25 mouse cellular contexts compared by ENCODE assay signal in genomic region chr2:74750731-74751250, GRCm38 (mm10). TPM values are rescaled to one million over a fixed set of nuclear protein-coding genes. Genes with fewer than 3 reads are reported as not detected.
DNase-seq lines count a peak whose midpoint lies in the region; ATAC-seq and TF ChIP-seq lines count a peak whose summit lies in the region.
"Had no signal": no experiment of that assay in that cellular context is flagged by ENCODE, and none has a peak within 500 bp of the region (broad histone marks: within the 10 kb centered on the region; RNA-seq: fewer than 3 reads in every experiment).

No protein-coding gene starts in this region.

- WGBS in midbrain, embryonic 11.5 days, result 6% methylated on average over 5 of the region's 5 CpGs
- WGBS in midbrain, postnatal 0 days, result 17% methylated on average over 5 of the region's 5 CpGs
- 12% methylated on average over 5 of the region's 5 CpGs for WGBS in hindbrain, embryonic 14.5 days
- WGBS in liver, embryonic 12.5 days (ENCODE audit: insufficient replicate concordance), result 32% methylated on average over 5 of the region's 5 CpGs

- no peak overlapping the region for H3K4me2 ChIP-seq in midbrain, embryonic 11.5 days
- no peak overlapping the region for H3K4me2 ChIP-seq in midbrain, postnatal 0 days (ENCODE audit: low read depth, low read length, poor library complexity, severe bottlenecking)
- H3K4me2 ChIP-seq in hindbrain, embryonic 14.5 days (replicated peaks), result peak overlapping the region; percentile 55
- no peak overlapping the region for H3K4me2 ChIP-seq in liver, embryonic 12.5 days

- H3K36me3 ChIP-seq in midbrain, embryonic 11.5 days (ENCODE audit: control insufficient read depth, insufficient read depth, low read length), result no peaks in the 10 kb centered on the region
- no peaks in the 10 kb centered on the region for H3K36me3 ChIP-seq in midbrain, postnatal 0 days (ENCODE audit: insufficient read depth, low read length)
- H3K36me3 ChIP-seq in hindbrain, embryonic 14.5 days (replicated peaks; ENCODE audit: control insufficient read depth, insufficient read depth), result peaks cover 7% of the 10 kb centered on the region; the same call in 1 of the 2 replicates
- H3K36me3 ChIP-seq in liver, embryonic 12.5 days, result no peaks in the 10 kb centered on the region
- H3K36me3 ChIP-seq: embryonic facial prominence, embryonic 13.5 days had no signal

- no peak overlapping the region for H3K9ac ChIP-seq in midbrain, embryonic 11.5 days (ENCODE audit: low read length)
- no peak overlapping the region for H3K9ac ChIP-seq in midbrain, postnatal 0 days (replicated peaks; ENCODE audit: low read length, poor library complexity, severe bottlenecking)
- H3K9ac ChIP-seq in hindbrain, embryonic 14.5 days, result peak overlapping the region; percentile 75; the same call in 1 of the 2 replicates
- no peak overlapping the region for H3K9ac ChIP-seq in liver, embryonic 12.5 days
- H3K9ac ChIP-seq: embryonic facial prominence, embryonic 13.5 days had no signal

- H3K9me3 ChIP-seq in midbrain, embryonic 11.5 days (ENCODE audit: control insufficient read depth, low read length), result no peaks in the 10 kb centered on the region
- no peaks in the 10 kb centered on the region for H3K9me3 ChIP-seq in midbrain, postnatal 0 days (ENCODE audit: low read length)
- H3K9me3 ChIP-seq in hindbrain, embryonic 14.5 days (ENCODE audit: control insufficient read depth, low read length), result no peaks in the 10 kb centered on the region
- no peaks in the 10 kb centered on the region for H3K9me3 ChIP-seq in liver, embryonic 12.5 days (replicated peaks)
- H3K9me3 ChIP-seq: embryonic facial prominence, embryonic 13.5 days had no signal

- TF ChIP-seq CTCF in midbrain, postnatal 0 days (IDR thresholded peaks at IDR 0.05), result no peak

- no peak overlapping the region for H3K4me3 ChIP-seq in midbrain, embryonic 11.5 days (ENCODE audit: low read depth, low read length)
- no peak overlapping the region for H3K4me3 ChIP-seq in midbrain, postnatal 0 days (ENCODE audit: low read depth, low read length)
- H3K4me3 ChIP-seq in hindbrain, embryonic 14.5 days (replicated peaks; ENCODE audit: low read length), result peak overlapping the region; percentile 34
- H3K4me3 ChIP-seq in liver, embryonic 12.5 days, result no peak overlapping the region

- peaks cover 9% of the 10 kb centered on the region for H3K4me1 ChIP-seq in midbrain, embryonic 11.5 days (ENCODE audit: control insufficient read depth, insufficient read depth, low read length)
- H3K4me1 ChIP-seq in midbrain, postnatal 0 days (ENCODE audit: insufficient read depth, low read length), result no peaks in the 10 kb centered on the region
- peaks cover 21% of the 10 kb centered on the region for H3K4me1 ChIP-seq in hindbrain, embryonic 14.5 days (replicated peaks; ENCODE audit: control insufficient read depth, insufficient read depth, low read length)
- 0 out of 2 replicates have a peak, but pooled peaks cover 12% of the 10 kb centered on the region for H3K4me1 ChIP-seq in liver, embryonic 12.5 days

- DNase-seq in midbrain, embryonic 11.5 days (ENCODE audit: low spot score, missing footprints), result peak; percentile 93
- DNase-seq in midbrain, postnatal 0 days (ENCODE audit: low spot score), result no peak
- DNase-seq in hindbrain, embryonic 14.5 days (ENCODE audit: low spot score), result no peak
- DNase-seq in neural tube, embryonic 10.5 days (ENCODE audit: extremely low spot score, low spot score), result peak; percentile 36
- no peak for DNase-seq in right cerebral cortex, postnatal 4 days
- DNase-seq in cerebellum, adult 9-10 months, result no peak
- DNase-seq: adrenal gland, postnatal 36 days; cerebellum, adult 11-12 months; cerebellum, postnatal 36 days; heart, postnatal 36 days; kidney, postnatal 10 days; lung, adult 18-20 months had no signal

- no peak for ATAC-seq in midbrain, embryonic 11.5 days (ENCODE audit: low FRiP score)
- no peak for ATAC-seq in midbrain, postnatal 0 days (ENCODE audit: low FRiP score)
- no peak for ATAC-seq in hindbrain, embryonic 14.5 days (ENCODE audit: low FRiP score)
- ATAC-seq in liver, embryonic 12.5 days, result no peak
- ATAC-seq: forebrain, embryonic 16.5 days; intestine, postnatal 0 days had no signal

- H3K27me3 ChIP-seq in midbrain, embryonic 11.5 days (ENCODE audit: control insufficient read depth, insufficient read depth, low read length), result peaks cover 93% of the 10 kb centered on the region
- peaks cover 87% of the 10 kb centered on the region for H3K27me3 ChIP-seq in midbrain, postnatal 0 days (ENCODE audit: insufficient read depth, low read length)
- H3K27me3 ChIP-seq in hindbrain, embryonic 14.5 days (ENCODE audit: control insufficient read depth, insufficient read depth, low read length), result peaks cover 94% of the 10 kb centered on the region
- H3K27me3 ChIP-seq in liver, embryonic 12.5 days (replicated peaks), result peaks cover 97% of the 10 kb centered on the region

- no peak overlapping the region for H3K27ac ChIP-seq in midbrain, embryonic 11.5 days (ENCODE audit: low read depth, low read length)
- no peak overlapping the region for H3K27ac ChIP-seq in midbrain, postnatal 0 days (ENCODE audit: low read depth, low read length)
- H3K27ac ChIP-seq in hindbrain, embryonic 14.5 days, result peak overlapping the region; percentile 94
- no peak overlapping the region for H3K27ac ChIP-seq in liver, embryonic 12.5 days
- H3K27ac ChIP-seq: embryonic facial prominence, embryonic 13.5 days; stomach, postnatal 0 days had no signal

RNA-seq across cellular contexts. Expression of gene Hoxd1, which starts 12.0 kb away (rescaled TPM):
- polyA plus RNA-seq in midbrain, embryonic 11.5 days (2014; fragmentation: Nextera tagmentation; extraction: Ambion mirVana), result not detected in 2 replicates
- total RNA-seq in midbrain, postnatal 0 days (2014; rRNA removed), result not detected in 2 replicates
- not detected in 2 replicates for polyA plus RNA-seq in midbrain, postnatal 0 days (2015; fragmentation: Nextera tagmentation; extraction: Ambion mirVana)
- polyA plus RNA-seq in hindbrain, embryonic 14.5 days (2014; fragmentation: Nextera tagmentation; extraction: Ambion mirVana), result 0.64 and 0.76 TPM in 2 replicates
- 0.07 TPM in 1 of 2 replicates, not detected in the other for polyA plus RNA-seq in liver, embryonic 12.5 days (2016; fragmentation: Nextera tagmentation; extraction: Ambion mirVana)
- total RNA-seq: adrenal gland, postnatal 36 days; gastrocnemius, adult 18-20 months; granulocyte monocyte progenitor cell, adult 5-6 weeks; heart, postnatal 36 days; liver, adult 2 months; megakaryocyte-erythroid progenitor cell, adult 5-6 weeks had no signal
- polyA plus RNA-seq: C2C12; forebrain, embryonic 16.5 days; heart, embryonic 14.5 days; intestine, postnatal 0 days; liver, adult 2 months; stomach, postnatal 0 days had no signal

RNA-seq across cellular contexts. Expression of gene Gm28230, which starts 24.3 kb away (rescaled TPM):
- not detected in 2 replicates for polyA plus RNA-seq in midbrain, embryonic 11.5 days (2014; fragmentation: Nextera tagmentation; extraction: Ambion mirVana)
- not detected in 2 replicates for total RNA-seq in midbrain, postnatal 0 days (2014; rRNA removed)
- not detected in 2 replicates for polyA plus RNA-seq in midbrain, postnatal 0 days (2015; fragmentation: Nextera tagmentation; extraction: Ambion mirVana)
- 0.82 and 1.3 TPM in 2 replicates for polyA plus RNA-seq in hindbrain, embryonic 14.5 days (2014; fragmentation: Nextera tagmentation; extraction: Ambion mirVana)
- polyA plus RNA-seq in liver, embryonic 12.5 days (2016; fragmentation: Nextera tagmentation; extraction: Ambion mirVana), result not detected in 2 replicates
- total RNA-seq: granulocyte monocyte progenitor cell, adult 5-6 weeks; heart, postnatal 36 days; layer of hippocampus, adult 8-10 months; left cerebral cortex, postnatal 25 days; liver, adult 2 months; megakaryocyte-erythroid progenitor cell, adult 5-6 weeks had no signal
- polyA plus RNA-seq: C2C12; forebrain, embryonic 16.5 days; heart, embryonic 14.5 days; intestine, postnatal 0 days; liver, adult 2 months; stomach, postnatal 0 days had no signal

RNA-seq across cellular contexts. Expression of gene Hoxd4, which starts 39.1 kb away (rescaled TPM):
- not detected in 2 replicates for polyA plus RNA-seq in midbrain, embryonic 11.5 days (2014; fragmentation: Nextera tagmentation; extraction: Ambion mirVana)
- 1.2 TPM in 1 of 2 replicates, not detected in the other for total RNA-seq in midbrain, postnatal 0 days (2014; rRNA removed)
- polyA plus RNA-seq in midbrain, postnatal 0 days (2015; fragmentation: Nextera tagmentation; extraction: Ambion mirVana), result not detected in 2 replicates
- polyA plus RNA-seq in hindbrain, embryonic 14.5 days (2014; fragmentation: Nextera tagmentation; extraction: Ambion mirVana), result 3.1 and 4.3 TPM in 2 replicates
- polyA plus RNA-seq in liver, embryonic 12.5 days (2016; fragmentation: Nextera tagmentation; extraction: Ambion mirVana), result not detected in 2 replicates
- total RNA-seq: granulocyte monocyte progenitor cell, adult 5-6 weeks; layer of hippocampus, adult 8-10 months; left cerebral cortex, postnatal 25 days; megakaryocyte-erythroid progenitor cell, adult 5-6 weeks had no signal
- polyA plus RNA-seq: C2C12; embryonic facial prominence, embryonic 13.5 days; forebrain, embryonic 16.5 days had no signal

RNA-seq across cellular contexts. Expression of gene Hoxd3, which starts 39.1 kb away (rescaled TPM):
- 0.07 and 0.14 TPM in 2 replicates for polyA plus RNA-seq in midbrain, embryonic 11.5 days (2014; fragmentation: Nextera tagmentation; extraction: Ambion mirVana)
- 11.6 TPM in 1 of 2 replicates, not detected in the other for total RNA-seq in midbrain, postnatal 0 days (2014; rRNA removed)
- polyA plus RNA-seq in midbrain, postnatal 0 days (2015; fragmentation: Nextera tagmentation; extraction: Ambion mirVana), result not detected in 2 replicates
- 44.9 and 55.1 TPM in 2 replicates for polyA plus RNA-seq in hindbrain, embryonic 14.5 days (2014; fragmentation: Nextera tagmentation; extraction: Ambion mirVana)
- polyA plus RNA-seq in liver, embryonic 12.5 days (2016; fragmentation: Nextera tagmentation; extraction: Ambion mirVana), result 0.18 and 0.30 TPM in 2 replicates
- total RNA-seq: gastrocnemius, adult 18-20 months; granulocyte monocyte progenitor cell, adult 5-6 weeks; heart, postnatal 36 days; layer of hippocampus, adult 8-10 months; left cerebral cortex, postnatal 25 days; liver, adult 2 months; megakaryocyte-erythroid progenitor cell, adult 5-6 weeks had no signal
- polyA plus RNA-seq: C2C12; forebrain, embryonic 16.5 days; liver, adult 2 months had no signal

RNA-seq across cellular contexts. Expression of gene Hoxd8, which starts 46.4 kb away (rescaled TPM):
- polyA plus RNA-seq in midbrain, embryonic 11.5 days (2014; fragmentation: Nextera tagmentation; extraction: Ambion mirVana), result 0.11 TPM in 1 of 2 replicates, not detected in the other
- total RNA-seq in midbrain, postnatal 0 days (2014; rRNA removed), result 0.05 TPM in 1 of 2 replicates, not detected in the other
- not detected in 2 replicates for polyA plus RNA-seq in midbrain, postnatal 0 days (2015; fragmentation: Nextera tagmentation; extraction: Ambion mirVana)
- 2.1 and 3.3 TPM in 2 replicates for polyA plus RNA-seq in hindbrain, embryonic 14.5 days (2014; fragmentation: Nextera tagmentation; extraction: Ambion mirVana)
- polyA plus RNA-seq in liver, embryonic 12.5 days (2016; fragmentation: Nextera tagmentation; extraction: Ambion mirVana), result 0.11 and 0.14 TPM in 2 replicates
- total RNA-seq: granulocyte monocyte progenitor cell, adult 5-6 weeks; layer of hippocampus, adult 8-10 months; liver, adult 2 months; megakaryocyte-erythroid progenitor cell, adult 5-6 weeks had no signal
- polyA plus RNA-seq: C2C12; forebrain, embryonic 16.5 days had no signal

Comparison
In these comparisons a context has a peak if more than half of its experiments do, and no peak if none do; other contexts are left out.
1. DNase-seq: peak in midbrain, embryonic 11.5 days (single experiment) and neural tube, embryonic 10.5 days (single experiment); none in midbrain, postnatal 0 days (single experiment), hindbrain, embryonic 14.5 days (single experiment), right cerebral cortex, postnatal 4 days (single experiment) and cerebellum, adult 9-10 months (single experiment).